Mouse (Mus musculus) left cerebral cortex, postnatal 10 days (tissue): ENCODE data around the gene Tirap. TPM values are rescaled to one million over a fixed set of nuclear protein-coding genes. Genes with fewer than 3 reads are reported as not detected.

ENCODE experiments used
- DNase-seq, 2 experiments: peaks; one replicate each; pipeline ENCODE4 v3.0.0; 2021 to 2022; ENCODE audit warnings: low spot score in 2 of 2, mixed read lengths in 1 of 2; ENCODE audit errors: extremely low spot score in 1 of 2
- intact Hi-C: fragments of 180-260 bp; cut with DNase I; formaldehyde crosslinking; loops from one replicate; pipeline ENCODE4 v1.15.1; 2025
- total RNA-seq, 2 experiments: library from RNA; stranded (reverse); gene quantifications; 2 replicates each; pipeline ENCODE4 v1.2.3; 2021

Tirap gene
- 1 to 10 TPM; 2.3 to 3.4 TPM for total RNA-seq

DNA sequence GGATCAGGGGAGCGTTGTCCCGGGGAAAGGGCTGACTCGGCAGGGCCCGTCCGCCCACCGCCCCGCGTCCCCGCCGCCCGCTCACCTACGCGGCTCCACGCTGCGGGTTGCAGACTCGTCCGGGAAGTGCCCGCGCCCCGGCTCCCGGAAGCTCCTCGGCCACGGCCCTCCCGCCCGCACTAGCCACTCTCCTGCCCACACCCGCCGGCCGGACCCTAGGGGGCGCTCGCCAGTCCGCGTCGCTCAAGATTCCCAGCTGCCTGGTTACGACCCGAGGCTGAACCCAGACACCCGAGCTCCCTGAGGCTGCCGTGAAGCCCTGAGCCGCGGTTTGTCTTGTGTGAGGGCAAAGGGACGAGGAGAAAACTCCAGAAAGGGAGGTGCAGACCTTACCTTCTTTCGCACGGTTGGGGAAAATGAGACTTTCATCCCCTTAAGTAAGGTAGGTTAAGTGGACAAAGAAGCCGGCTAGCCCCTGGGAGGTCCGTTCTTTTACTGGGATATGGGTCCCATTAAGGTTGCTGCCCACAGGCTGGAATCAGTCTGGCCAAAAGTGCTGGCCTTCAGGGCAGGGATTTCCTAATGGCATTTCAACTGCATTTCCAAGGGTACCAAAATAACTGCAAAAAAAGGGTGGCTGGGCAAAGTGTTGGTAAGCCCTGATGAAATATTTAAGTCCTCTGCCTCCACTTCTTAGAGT lies at the start of gene Tirap, which contains the start of gene Srpr:
Tirap (minus strand) TSS at position 520 of the 700 bp plus-strand sequence.
Srpr (plus strand) TSS at position 404 of the 700 bp plus-strand sequence.
- peak; percentile 67 to 94 for DNase-seq
- intact Hi-C loops: no loop called here

DNA sequence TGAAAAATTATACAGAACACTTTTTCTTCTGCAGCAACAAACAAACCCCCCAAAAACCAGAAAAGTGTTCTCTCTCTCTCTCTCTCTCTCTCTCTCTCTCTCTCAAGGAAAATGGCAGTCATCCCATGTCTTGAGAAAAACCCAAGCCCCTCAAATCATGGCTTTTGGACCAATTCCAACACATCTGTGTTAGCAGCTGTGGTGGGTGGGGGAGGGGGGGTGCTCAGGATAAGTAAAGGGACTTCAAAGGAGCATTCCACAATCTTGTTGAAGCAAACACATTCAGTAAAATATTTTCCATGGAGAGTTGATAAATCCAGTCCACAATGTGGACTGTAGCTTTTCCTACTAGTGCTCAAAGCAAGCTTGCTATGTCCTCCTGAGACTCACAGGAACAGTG lies 49.4 kb upstream of the Tirap start:
- DNase-seq: no peak
- intact Hi-C loops: no loop called here

DNA sequence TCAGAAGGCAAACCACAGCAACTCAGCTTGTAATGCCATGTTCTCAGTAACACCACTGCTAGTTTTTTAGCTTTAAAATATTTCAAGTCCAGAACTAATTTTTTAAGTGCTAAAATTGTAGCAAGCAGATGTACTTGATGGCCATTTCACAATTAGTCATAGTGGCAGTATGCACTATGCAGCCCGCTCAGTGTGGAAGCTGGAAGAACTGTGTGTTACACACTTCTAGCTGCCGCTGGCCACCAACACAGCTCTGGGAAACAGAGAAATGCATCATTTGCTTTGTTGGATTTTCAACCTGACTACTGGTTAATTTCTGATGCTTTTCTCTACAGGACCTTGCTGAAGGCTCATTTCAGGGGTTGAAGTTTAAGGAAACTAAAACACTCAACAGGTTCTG lies 47.3 kb upstream of the Tirap start:
- intact Hi-C loops: no loop called here
- no peak for DNase-seq

DNA sequence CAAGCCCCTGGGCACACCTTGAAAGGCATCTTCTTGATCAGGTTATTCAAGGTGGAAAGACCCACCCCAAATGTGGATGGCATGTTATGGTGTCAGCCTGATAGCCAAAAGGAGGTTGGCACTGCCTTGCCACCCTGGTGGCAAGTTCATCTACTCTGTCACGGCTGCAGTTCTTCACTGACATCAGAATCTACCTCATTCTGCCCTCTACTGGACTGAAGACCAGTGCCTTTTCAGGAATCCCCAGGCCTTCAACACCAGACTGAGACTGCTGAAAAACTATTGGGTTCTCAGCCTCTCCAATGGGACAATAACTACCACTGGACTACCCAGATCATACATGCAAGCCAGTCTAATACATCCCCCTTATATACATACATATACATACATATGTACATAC lies 39.6 kb upstream of the Tirap start:
- intact Hi-C loops: no loop called here
- no peak for DNase-seq

DNA sequence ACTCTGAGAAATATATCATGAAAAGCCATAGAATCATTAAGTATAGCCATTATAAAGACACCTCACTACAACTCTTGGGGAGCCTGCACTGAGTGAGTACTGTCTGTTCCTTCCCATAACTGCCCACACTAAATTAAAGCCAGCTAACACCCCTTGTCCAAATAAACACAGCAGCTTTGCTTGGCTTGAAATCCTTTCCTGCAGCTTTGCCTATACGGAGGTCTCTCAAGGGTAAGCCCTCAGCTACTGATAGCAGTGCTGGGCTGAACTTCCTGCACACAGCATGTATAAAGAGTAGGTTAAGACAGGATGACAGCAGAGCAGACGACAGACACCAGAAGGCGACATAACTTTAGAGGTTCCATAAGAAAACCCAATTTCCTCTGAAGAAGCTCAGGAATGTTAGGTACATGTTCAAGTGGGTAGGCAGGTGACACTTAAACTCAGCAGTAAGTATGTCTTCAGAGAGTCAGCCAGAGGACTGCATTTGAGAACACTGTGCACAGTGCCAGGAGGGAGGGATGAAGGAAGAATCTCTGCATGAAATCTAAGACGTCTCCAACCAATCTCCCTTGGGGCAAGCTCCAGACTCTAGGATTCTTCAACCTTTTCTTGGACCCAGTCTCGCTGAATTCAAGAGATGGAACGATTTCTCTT lies 39.0 kb upstream of the Tirap start:
- peak in 1 of 2 experiments; percentile 43 for DNase-seq
- intact Hi-C loops: no loop called here

DNA sequence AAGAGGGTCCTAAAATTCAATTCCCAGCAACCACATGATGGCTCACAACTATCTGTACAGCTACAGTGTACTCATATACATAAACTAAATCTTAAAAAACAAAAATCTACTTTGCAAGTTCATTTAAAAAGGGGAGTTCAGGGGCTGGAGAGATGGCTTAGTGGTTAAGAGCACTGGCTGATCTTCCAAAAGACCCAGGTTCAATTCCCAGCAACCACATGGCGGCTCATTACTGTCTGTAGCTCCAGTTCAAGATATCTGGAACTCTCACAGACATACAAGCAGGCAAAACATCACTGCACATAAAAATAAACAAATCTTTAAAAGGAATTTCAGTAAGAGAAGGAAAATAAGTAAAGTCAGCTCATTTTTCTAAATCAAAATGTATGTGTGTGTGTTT lies 38.3 kb upstream of the Tirap start:
- intact Hi-C loops: no loop called here
- DNase-seq: no peak

DNA sequence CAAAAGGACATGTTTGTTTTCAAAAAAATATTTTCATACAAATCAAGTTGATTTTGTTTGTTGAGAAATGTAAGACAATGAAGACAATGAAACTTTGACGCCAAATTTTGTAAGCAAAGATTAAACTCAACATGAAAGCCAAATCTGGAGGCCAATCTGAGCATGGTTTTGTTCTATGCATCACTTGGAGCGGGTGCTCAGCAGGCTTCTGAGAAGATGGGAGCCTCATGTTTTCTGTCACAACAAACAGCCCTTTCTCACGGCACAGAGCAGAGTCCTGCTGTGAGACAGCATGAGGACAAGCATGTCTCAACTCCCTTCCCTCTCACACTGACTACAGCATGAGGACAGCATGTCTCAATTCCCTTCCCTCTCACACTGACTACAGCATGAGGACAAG lies 35.9 kb upstream of the Tirap start:
- DNase-seq: peak in 1 of 2 experiments; percentile 76
- intact Hi-C loops: no loop called here

DNA sequence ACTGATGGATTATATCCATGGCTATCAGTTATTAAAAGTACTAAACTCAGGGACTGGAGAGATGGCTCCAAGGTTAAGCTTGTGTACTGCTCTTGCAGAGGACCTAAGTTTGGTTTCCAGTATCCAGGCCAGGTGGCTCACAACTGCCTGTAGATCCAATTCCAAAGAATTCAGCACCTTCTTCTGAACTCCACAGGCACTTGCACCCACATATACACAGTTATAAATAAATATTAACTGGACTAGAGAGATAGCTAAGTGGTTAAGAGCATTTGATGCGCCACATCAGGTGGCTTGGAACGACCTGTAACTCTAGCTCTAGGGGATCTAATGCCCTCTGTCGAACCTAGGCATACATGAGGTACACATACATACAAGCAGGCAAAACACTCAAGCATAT lies 28.6 kb upstream of the Tirap start:
- no peak for DNase-seq
- intact Hi-C loops: no loop called here

DNA sequence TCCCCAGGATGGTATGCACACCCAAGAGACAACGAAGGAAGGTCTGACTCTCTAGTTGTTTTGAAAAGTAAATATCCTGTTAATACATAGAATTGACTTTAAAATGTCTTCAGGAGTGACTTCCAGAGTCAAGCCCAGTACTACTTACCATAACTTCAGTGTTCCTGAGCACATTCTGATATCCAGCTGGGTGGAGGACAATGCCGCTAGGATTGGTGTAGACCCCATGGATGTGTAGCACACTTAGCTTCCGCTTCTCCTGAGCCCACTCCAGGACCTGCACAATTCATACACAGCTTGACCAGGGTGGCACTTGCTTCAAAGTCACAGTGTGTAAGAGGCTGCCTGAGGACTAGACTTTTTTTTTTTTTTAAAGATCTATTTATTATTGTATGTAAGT lies 23.4 kb upstream of the Tirap start:
- no peak for DNase-seq
- intact Hi-C loops: no loop called here

DNA sequence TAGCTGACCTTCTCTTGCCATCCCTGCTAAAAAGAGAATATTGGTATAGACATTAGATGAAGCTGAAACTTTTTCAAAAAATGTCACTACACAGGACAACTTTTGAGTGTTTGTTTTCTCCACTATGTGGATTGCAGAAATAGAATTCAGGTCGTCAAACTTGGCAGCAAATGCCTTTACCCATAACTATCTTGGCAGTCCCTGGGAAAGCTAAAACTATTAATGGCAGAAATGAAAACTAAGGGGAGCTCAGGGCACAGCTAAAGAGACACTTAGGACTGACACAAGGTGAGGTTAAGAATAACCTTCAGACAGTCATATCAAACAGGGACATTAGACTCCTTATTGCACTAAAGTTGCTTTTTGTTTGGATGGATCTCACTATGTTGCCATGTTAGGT lies 17.9 kb upstream of the Tirap start:
- intact Hi-C loops: no loop called here
- DNase-seq: no peak

DNA sequence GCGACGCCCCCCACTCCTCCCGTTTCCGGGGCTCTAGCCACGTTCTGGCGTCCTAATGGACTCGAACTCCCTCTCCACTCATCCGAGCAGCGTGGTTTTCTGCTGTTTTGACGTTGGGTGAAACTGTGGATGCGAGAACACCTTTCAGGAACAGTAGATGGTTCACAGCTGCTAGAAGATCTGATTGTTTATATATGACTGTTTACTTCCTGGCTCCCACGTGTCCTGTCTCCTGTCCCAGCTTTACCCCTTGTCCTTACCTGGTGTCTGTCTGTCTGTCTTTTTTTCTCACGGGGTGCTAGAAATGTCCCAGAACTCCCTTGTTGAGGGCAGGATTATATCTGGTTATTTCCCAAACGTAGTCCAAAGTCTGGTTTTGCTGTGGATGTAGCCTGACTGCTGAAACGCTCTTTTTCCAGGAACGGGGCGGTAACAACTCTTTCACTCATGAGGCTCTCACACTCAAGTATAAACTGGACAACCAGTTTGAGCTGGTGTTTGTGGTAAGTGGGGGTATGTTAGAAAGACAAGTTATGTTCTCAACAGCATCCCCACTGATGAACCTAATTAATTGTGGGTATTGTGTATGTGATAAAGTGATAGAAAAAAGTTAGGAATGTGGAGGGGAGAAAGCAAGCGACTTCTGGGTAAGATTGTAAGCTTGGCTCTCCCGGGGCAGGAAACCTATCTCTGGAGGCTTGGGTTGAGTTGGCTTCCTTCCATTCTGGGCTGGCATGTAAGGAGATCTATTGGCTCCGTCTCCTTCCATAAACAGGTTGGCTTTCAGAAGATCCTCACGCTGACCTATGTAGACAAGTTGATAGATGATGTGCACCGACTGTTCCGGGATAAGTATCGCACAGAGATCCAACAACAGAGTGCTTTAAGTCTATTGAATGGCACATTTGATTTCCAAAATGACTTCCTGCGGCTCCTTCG lies 11.8 kb upstream of the Tirap start:
- intact Hi-C loops: no loop called here
- no peak for DNase-seq

DNA sequence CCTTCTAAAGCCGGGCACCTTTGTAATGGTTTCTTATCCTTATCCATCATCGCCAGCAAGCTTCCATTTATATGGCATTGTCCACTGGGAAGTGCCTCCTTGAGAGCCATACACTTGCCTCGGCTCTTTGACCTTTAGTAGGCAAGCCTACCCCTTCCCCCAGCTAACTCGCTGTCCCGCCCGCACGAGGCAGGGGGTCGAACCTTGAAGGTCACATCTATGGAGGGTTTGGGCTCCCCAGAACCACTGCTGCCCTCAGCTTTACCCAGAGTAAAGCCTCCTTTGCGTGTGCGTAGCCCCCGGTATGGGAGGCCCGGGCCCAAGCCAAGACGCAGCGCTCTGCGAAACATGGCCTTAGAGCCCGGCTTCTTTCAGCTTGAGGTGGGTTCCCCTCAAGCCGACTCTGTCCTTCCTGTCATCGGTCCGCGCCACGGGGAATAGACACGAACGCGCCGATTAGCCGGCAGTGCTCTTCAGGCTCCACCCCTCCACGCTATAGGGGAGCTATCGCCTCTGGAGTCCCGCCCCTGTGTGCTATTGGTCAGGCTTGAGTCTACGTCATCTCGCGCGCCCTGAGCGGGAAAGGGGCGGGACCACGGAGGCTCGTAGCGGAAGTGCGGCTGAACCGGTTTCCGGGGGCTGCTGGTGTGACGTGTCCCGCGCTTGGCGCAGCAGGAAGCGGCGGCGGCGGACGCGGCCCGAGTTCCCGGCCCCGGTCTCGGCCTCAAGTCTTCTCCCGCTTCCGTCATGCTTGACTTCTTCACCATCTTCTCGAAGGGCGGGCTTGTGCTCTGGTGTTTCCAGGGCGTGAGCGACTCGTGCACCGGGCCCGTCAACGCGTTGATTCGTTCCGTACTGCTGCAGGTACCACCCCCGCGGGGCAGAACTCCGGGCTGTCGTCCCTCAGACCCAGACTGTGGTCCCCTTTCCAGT lies 10.7 kb upstream of the Tirap start, which contains the start of gene Foxred1:
Foxred1 (minus strand) TSS at position 514 of the 933 bp plus-strand sequence.
- intact Hi-C loops: no loop called here

DNA sequence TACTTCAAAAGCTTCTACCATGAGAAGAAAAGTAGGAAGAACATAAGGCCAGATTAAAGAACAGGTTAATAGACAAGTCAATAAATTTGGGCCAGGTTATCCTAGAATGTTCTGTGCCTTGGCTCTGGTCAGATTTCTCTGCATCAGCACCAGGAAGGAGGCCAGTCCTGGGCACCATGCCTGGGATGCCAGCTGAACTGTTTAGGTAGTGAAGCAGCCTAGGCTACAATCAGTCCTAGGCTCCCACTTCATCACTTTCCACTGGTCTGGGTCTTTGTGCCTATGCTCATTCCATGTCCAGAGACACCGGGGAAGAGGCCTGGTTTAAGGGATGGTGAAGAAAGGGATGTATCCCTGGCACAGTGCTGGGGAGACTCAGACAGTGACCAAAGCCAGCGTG lies 4.3 kb upstream of the Tirap start:
- intact Hi-C loops: no loop called here
- no peak for DNase-seq

More for the DNA sequence above, 10.7 kb upstream of the Tirap start, which contains the start of gene Foxred1:
- DNase-seq: peak; percentile 98 to 100

DNA sequence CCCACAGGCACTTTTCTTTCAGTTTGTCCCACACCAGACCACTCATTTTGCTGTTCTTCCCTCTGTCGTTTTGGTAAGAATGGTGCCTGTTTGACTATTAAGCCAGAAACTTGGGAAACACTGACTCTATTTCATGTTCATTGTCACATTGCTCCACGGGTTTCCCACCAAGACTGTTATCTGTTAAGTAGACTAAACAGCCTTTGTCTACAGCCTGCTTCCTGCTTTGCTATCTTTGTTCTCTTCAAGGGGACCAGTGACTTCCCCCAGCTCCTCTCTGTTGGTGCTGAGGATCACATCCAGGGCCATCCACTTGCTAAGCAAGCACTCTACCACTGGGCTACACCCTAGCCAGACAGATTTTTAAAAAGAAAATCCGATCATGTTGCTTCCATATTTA lies 3.4 kb upstream of the Tirap start:
- intact Hi-C loops: no loop called here
- no peak for DNase-seq

DNA sequence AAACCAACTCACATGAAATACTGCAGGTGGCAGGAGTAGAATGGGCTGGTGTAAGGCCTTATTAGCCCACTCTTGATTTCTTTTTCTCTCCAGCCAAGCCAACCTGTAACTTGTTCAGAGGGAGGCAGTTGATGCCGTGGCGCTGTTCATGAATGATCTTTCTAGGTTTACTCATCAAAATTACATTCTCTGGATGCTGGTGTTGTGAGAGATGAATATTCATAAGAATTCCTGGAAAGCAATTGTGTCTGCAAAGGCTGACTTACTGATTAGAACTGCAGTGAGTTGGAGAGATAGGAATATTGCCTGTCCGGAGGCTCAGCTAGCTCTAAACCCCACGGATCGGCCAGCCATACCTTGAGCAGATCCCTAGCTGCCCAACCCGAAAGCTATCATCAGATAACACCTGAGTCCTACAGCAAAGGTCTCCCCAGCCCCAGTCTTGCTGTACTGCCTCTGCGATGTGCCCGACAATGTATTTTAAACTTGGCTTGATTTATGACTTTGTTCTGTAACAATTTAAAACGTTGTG lies 504 bp upstream of the Tirap start:
- no peak for DNase-seq
- intact Hi-C loops: no loop called here

DNA sequence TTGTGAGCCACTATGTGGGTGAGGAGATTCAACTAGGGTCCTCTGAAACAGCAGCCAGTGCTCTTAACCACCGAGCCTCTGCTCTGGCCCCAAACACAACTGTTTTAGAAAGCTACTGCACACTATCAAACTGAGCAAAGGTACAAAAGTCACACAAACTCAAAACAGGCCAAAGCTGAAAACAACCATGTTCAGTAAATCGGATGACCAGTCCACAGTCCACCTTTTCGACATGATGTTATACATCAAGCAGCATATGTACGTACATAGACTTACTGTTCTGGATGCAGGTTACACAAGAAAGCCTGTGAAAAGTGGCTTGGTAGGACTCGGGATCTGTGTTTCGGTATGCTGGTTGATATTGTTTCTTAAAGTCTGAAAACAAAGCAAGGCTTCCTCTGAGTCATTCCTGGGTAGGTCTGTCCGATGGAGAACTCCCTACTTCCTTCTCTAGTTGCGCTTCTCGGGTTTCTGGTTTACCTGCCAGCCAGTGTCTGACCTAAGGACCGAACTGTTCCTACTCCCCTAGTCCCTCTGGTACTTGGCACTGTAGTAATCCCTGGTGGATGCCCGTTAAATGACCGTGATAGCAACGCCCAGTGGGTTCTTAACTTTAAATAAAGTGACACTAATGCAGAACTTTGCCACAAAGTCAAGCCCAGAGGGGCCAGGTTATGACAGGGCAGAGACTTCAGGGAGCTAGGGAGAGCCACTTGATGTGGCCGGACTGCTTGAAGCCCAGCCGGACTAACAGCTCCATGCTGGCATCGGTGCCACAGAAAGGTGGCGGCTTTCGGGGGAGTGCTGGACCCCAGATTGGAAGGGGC lies 933 bp downstream of the Tirap start:
- intact Hi-C loops: no loop called here
- no peak for DNase-seq

DNA sequence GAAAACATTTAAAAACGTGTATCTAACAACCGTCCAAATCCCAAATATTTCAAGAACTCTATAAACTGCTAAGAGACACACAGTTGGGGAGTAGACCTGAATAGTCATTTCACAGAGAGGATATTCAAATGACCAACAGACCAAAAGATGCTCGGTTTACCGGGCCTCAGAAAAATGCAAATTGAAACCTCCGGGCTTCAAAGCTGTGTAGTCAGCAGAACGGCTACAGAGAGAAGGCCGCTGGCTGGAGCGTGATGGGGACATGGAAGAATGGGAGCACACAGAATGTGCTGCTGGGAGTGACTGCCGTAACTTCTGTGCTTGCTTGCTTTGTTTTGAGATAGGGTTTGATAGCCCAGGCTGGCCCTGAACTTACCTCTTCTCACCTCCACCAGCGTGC lies 1.7 kb downstream of the Tirap start:
- intact Hi-C loops: no loop called here
- DNase-seq: no peak
